Mouse (Mus musculus): ENCODE results near the gene Myo9a.

DNA sequence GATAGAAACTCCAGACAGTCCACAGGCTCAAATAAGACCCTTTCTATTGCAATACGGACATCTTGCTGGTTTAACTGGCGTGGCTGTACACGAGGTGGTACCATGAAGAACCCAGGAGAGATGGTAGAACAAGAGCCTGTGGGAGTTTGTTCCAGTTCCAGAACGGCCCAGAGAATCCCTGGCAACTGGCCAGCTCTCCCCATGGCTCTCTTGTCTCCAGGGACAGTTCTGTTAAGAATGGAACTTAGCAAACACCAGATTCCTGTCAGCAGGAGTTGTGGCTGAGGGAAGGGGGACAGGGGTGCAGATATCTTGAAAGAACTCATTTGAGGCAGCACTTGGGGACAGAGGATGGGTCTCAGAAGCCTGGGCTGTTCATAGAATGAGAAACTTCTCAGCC is 220.6 kb downstream of the Myo9a start:
- TF ChIP-seq POLR2A (IDR thresholded peaks at IDR 0.05; ENCODE audit: extremely low read depth, insufficient read depth, low read length) (no peak), CTCF (IDR thresholded peaks at IDR 0.05; ENCODE audit: low read depth, low read length) (no peak)

All from liver, adult 2 months (tissue).